ENCODE assay signal across 16 mouse cellular contexts in the genomic region with DNA sequence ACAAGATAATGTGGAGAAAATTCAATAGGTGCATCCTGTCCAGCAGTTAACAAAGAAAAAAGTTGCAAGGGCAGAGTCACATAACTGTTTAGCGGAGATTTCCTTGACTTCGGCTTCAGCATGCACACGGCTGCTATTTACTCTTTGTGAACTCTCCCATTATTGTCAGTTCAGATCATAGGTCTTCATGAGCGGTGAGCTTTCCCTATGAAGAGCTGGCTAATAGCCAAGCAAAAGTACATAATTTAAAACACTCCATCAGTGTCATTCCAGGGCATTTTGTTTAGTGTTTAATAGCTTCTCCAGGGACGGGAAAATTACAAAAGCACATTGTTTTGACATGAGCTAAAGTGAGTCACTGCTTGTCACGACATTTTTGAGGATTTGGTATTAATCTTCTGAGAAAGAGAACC.
DNase-seq lines count a peak whose midpoint lies in the region; ATAC-seq and TF ChIP-seq lines count a peak whose summit lies in the region.
"Had no signal": no experiment of that assay in that cellular context is flagged by ENCODE, and none has a peak within 500 bp of the region (broad histone marks: within the 10 kb centered on the region; RNA-seq: fewer than 3 reads in every experiment).

No protein-coding gene starts in this region.

- no peak overlapping the region for H3K27ac ChIP-seq in forebrain, embryonic 16.5 days (ENCODE audit: low read length)
- H3K27ac ChIP-seq in forebrain, embryonic 11.5 days (ENCODE audit: low read depth, low read length) = no peak overlapping the region
- no peak overlapping the region for H3K27ac ChIP-seq in lung, embryonic 14.5 days (ENCODE audit: low read depth)
- 0 out of 2 replicates have a peak overlapping the region, but pooled peaks have one; percentile 25 for H3K27ac ChIP-seq in limb, embryonic 10.5 days
- H3K27ac ChIP-seq: layer of hippocampus, adult 2 months had no signal

- H3K9me3 ChIP-seq in forebrain, embryonic 16.5 days (ENCODE audit: control insufficient read depth, low read length) = no peaks in the 10 kb centered on the region
- no peaks in the 10 kb centered on the region for H3K9me3 ChIP-seq in forebrain, embryonic 11.5 days (ENCODE audit: control insufficient read depth, low read length)
- no peaks in the 10 kb centered on the region for H3K9me3 ChIP-seq in lung, embryonic 14.5 days (ENCODE audit: low read depth, low read length)
- no peaks in the 10 kb centered on the region for H3K9me3 ChIP-seq in limb, embryonic 10.5 days (replicated peaks)
- H3K9me3 ChIP-seq: heart, embryonic 12.5 days had no signal

- H3K9ac ChIP-seq in forebrain, embryonic 16.5 days (replicated peaks; ENCODE audit: low read depth, low read length) = no peak overlapping the region
- H3K9ac ChIP-seq in forebrain, embryonic 11.5 days (ENCODE audit: low read length) = no peak overlapping the region
- H3K9ac ChIP-seq in lung, embryonic 14.5 days = no peak overlapping the region
- H3K9ac ChIP-seq: forebrain, postnatal 0 days; heart, embryonic 12.5 days had no signal

- H3K36me3 ChIP-seq in forebrain, embryonic 16.5 days (ENCODE audit: control insufficient read depth, insufficient read depth) = no peaks in the 10 kb centered on the region
- no peaks in the 10 kb centered on the region for H3K36me3 ChIP-seq in forebrain, embryonic 11.5 days (ENCODE audit: control insufficient read depth, insufficient read depth, low read length)
- no peaks in the 10 kb centered on the region for H3K36me3 ChIP-seq in lung, embryonic 14.5 days (ENCODE audit: insufficient read depth)
- no peaks in the 10 kb centered on the region for H3K36me3 ChIP-seq in limb, embryonic 10.5 days
- H3K36me3 ChIP-seq: heart, embryonic 12.5 days had no signal

- H3K27me3 ChIP-seq in forebrain, embryonic 16.5 days (replicated peaks; ENCODE audit: control insufficient read depth, insufficient read depth, low read length) = no peaks in the 10 kb centered on the region
- no peaks in the 10 kb centered on the region for H3K27me3 ChIP-seq in forebrain, embryonic 11.5 days (ENCODE audit: control insufficient read depth, insufficient read depth, low read length)
- no peaks in the 10 kb centered on the region for H3K27me3 ChIP-seq in lung, embryonic 14.5 days (ENCODE audit: insufficient read depth, low read length)
- no peaks in the 10 kb centered on the region for H3K27me3 ChIP-seq in limb, embryonic 10.5 days (ENCODE audit: low read depth, poor library complexity, severe bottlenecking)
- H3K27me3 ChIP-seq: heart, embryonic 12.5 days had no signal

- H3K4me1 ChIP-seq in forebrain, embryonic 16.5 days (replicated peaks; ENCODE audit: control insufficient read depth, insufficient read depth, low read length) = no peaks in the 10 kb centered on the region
- H3K4me1 ChIP-seq in forebrain, embryonic 11.5 days (replicated peaks; ENCODE audit: control insufficient read depth, insufficient read depth, low read length) = no peaks in the 10 kb centered on the region
- 0 out of 2 replicates have a peak, but pooled peaks cover 4% of the 10 kb centered on the region for H3K4me1 ChIP-seq in lung, embryonic 14.5 days (ENCODE audit: insufficient read depth)
- peaks cover 44% of the 10 kb centered on the region for H3K4me1 ChIP-seq in limb, embryonic 10.5 days

- WGBS in forebrain, embryonic 16.5 days = 17% methylated on average over 6 of the region's 6 CpGs
- 47% methylated on average over 6 of the region's 6 CpGs for WGBS in forebrain, embryonic 11.5 days
- 12% methylated on average over 6 of the region's 6 CpGs for WGBS in lung, embryonic 14.5 days
- 45% methylated on average over 6 of the region's 6 CpGs for WGBS in limb, embryonic 10.5 days

- ATAC-seq in forebrain, embryonic 16.5 days = peak; percentile 47; the same call in 1 of the 2 replicates
- ATAC-seq in forebrain, embryonic 11.5 days (replicated peaks; ENCODE audit: low FRiP score) = no peak
- no peak for ATAC-seq in lung, embryonic 14.5 days (ENCODE audit: insufficient read depth)
- no peak for ATAC-seq in frontal cortex, adult (ENCODE audit: low TSS enrichment)
- ATAC-seq: CD4-positive, CD25-positive, alpha-beta regulatory T cell, adult 4 months; forebrain, postnatal 0 days had no signal

- no peak overlapping the region for H3K4me2 ChIP-seq in forebrain, embryonic 16.5 days (ENCODE audit: low read length)
- no peak overlapping the region for H3K4me2 ChIP-seq in forebrain, embryonic 11.5 days (ENCODE audit: low read depth, low read length, severe bottlenecking)
- H3K4me2 ChIP-seq in lung, embryonic 14.5 days = no peak overlapping the region
- H3K4me2 ChIP-seq: heart, embryonic 12.5 days had no signal

- no peak for DNase-seq in forebrain, embryonic 11.5 days (ENCODE audit: low spot score)
- DNase-seq in lung, embryonic 14.5 days = peak; percentile 71
- DNase-seq in lung, postnatal 25 days (ENCODE audit: low spot score) = no peak
- peak; percentile 63 for DNase-seq in adipocyte (ENCODE audit: low spot score)
- DNase-seq in limb, embryonic 10.5 days (ENCODE audit: low spot score) = no peak
- no peak for DNase-seq in right cerebral cortex, postnatal 10 days (ENCODE audit: low spot score in 2 of 2)
- DNase-seq: cerebellum, postnatal 25 days; forebrain, postnatal 0 days; kidney, adult 11 months; left cerebral cortex, postnatal 4 days; thymus, adult 2 months had no signal

- H3K4me3 ChIP-seq in forebrain, embryonic 16.5 days (replicated peaks; ENCODE audit: low read length) = no peak overlapping the region
- no peak overlapping the region for H3K4me3 ChIP-seq in forebrain, embryonic 11.5 days (ENCODE audit: low read depth, low read length)
- no peak overlapping the region for H3K4me3 ChIP-seq in lung, embryonic 14.5 days (ENCODE audit: low read depth, low read length)
- H3K4me3 ChIP-seq in limb, embryonic 10.5 days = no peak overlapping the region
- H3K4me3 ChIP-seq: heart, embryonic 12.5 days; layer of hippocampus, adult 2 months had no signal

- no peak for TF ChIP-seq CTCF in lung, embryonic 14.5 days (IDR thresholded peaks at IDR 0.05; ENCODE audit: low read depth)

Comparison
In these comparisons a context has a peak if more than half of its experiments do, and no peak if none do; other contexts are left out.
1. DNase-seq: peak in lung, embryonic 14.5 days (single experiment) and adipocyte (single experiment); none in forebrain, embryonic 11.5 days (single experiment), lung, postnatal 25 days (single experiment), limb, embryonic 10.5 days (single experiment) and right cerebral cortex, postnatal 10 days (0 of 2).